In genomic region chr8:84010625-84011611, GRCm38 (mm10) we compare ENCODE assay signal across 9 mouse cellular contexts. TPM values are rescaled to one million over a fixed set of nuclear protein-coding genes. Genes with fewer than 3 reads are reported as not detected.
DNase-seq lines count a peak whose midpoint lies in the region; ATAC-seq lines count a peak whose summit lies in the region.
"Had no signal": no experiment of that assay in that cellular context is flagged by ENCODE, and none has a peak within 500 bp of the region (broad histone marks: within the 10 kb centered on the region; RNA-seq: fewer than 3 reads in every experiment).

No protein-coding gene starts in this region.

- peak; percentile 44; the same call in 1 of the 2 replicates for ATAC-seq in forebrain, embryonic 15.5 days (replicated peaks)
- ATAC-seq in hindbrain, embryonic 11.5 days (ENCODE audit: low FRiP score), result peak; percentile 44

- H3K27ac ChIP-seq in forebrain, embryonic 15.5 days (replicated peaks), result no peak overlapping the region
- H3K27ac ChIP-seq in hindbrain, embryonic 11.5 days (ENCODE audit: low read depth, low read length), result no peak overlapping the region

- H3K36me3 ChIP-seq in forebrain, embryonic 15.5 days, result no peaks in the 10 kb centered on the region
- H3K36me3 ChIP-seq in hindbrain, embryonic 11.5 days (ENCODE audit: control insufficient read depth, insufficient read depth, low read length), result no peaks in the 10 kb centered on the region
- H3K36me3 ChIP-seq in megakaryocyte, embryonic 14.5 days (replicated peaks; ENCODE audit: low read length), result no peaks in the 10 kb centered on the region

- H3K9me3 ChIP-seq in forebrain, embryonic 15.5 days, result no peaks in the 10 kb centered on the region
- H3K9me3 ChIP-seq in hindbrain, embryonic 11.5 days (ENCODE audit: control insufficient read depth, low read length), result no peaks in the 10 kb centered on the region
- peaks cover 6% of the 10 kb centered on the region for H3K9me3 ChIP-seq in megakaryocyte, embryonic 14.5 days

- peak overlapping the region; percentile 46 for H3K9ac ChIP-seq in forebrain, embryonic 15.5 days (replicated peaks)
- H3K9ac ChIP-seq in hindbrain, embryonic 11.5 days (ENCODE audit: low read depth, low read length), result peak overlapping the region; percentile 53

- WGBS in forebrain, embryonic 15.5 days, result 1% methylated on average over 80 of the region's 83 CpGs
- WGBS in hindbrain, embryonic 11.5 days, result 2% methylated on average over 74 of the region's 83 CpGs

- H3K27me3 ChIP-seq in forebrain, embryonic 15.5 days, result peaks cover 41% of the 10 kb centered on the region
- H3K27me3 ChIP-seq in hindbrain, embryonic 11.5 days (ENCODE audit: control insufficient read depth, insufficient read depth, low read length), result peaks cover 39% of the 10 kb centered on the region
- peaks cover 47% of the 10 kb centered on the region for H3K27me3 ChIP-seq in megakaryocyte, embryonic 14.5 days (replicated peaks)

- peak; percentile 77 for DNase-seq in Muller cell, postnatal 12 days (ENCODE audit: inconsistent ontology term)
- DNase-seq in cerebellum, adult 11-12 months, result peak; percentile 60
- DNase-seq in hindbrain, embryonic 11.5 days (ENCODE audit: low spot score), result peak; percentile 88
- DNase-seq in left cerebral cortex, postnatal 25 days (ENCODE audit: low spot score in 2 of 2), result peak; percentile 56 to 64
- DNase-seq in right cerebral cortex, postnatal 25 days, result peak; percentile 77
- DNase-seq in yolk sac, embryonic 10.5 days (ENCODE audit: low spot score), result peak; percentile 72

- peaks cover 23% of the 10 kb centered on the region for H3K4me1 ChIP-seq in forebrain, embryonic 15.5 days
- H3K4me1 ChIP-seq in hindbrain, embryonic 11.5 days (replicated peaks; ENCODE audit: control insufficient read depth, insufficient read depth, low read length), result peaks cover 13% of the 10 kb centered on the region
- peaks cover 43% of the 10 kb centered on the region for H3K4me1 ChIP-seq in megakaryocyte, embryonic 14.5 days

- intact Hi-C loops in left cerebral cortex, postnatal 25 days (cut with DNase I), result no loop called here

- peak overlapping the region; percentile 48 for H3K4me3 ChIP-seq in forebrain, embryonic 15.5 days
- peak overlapping the region; percentile 49 for H3K4me3 ChIP-seq in hindbrain, embryonic 11.5 days (ENCODE audit: low read depth, low read length)
- H3K4me3 ChIP-seq in megakaryocyte, embryonic 14.5 days (replicated peaks), result peak overlapping the region; percentile 93

- peak overlapping the region; percentile 92 for H3K4me2 ChIP-seq in forebrain, embryonic 15.5 days (replicated peaks)
- H3K4me2 ChIP-seq in hindbrain, embryonic 11.5 days (replicated peaks; ENCODE audit: low read depth, low read length), result peak overlapping the region; percentile 93

RNA-seq across cellular contexts. Expression of gene 2210011C24Rik, which starts 1.1 kb away (rescaled TPM):
- polyA plus RNA-seq in forebrain, embryonic 15.5 days (2015; fragmentation: Nextera tagmentation; extraction: Ambion mirVana), result not detected in 2 replicates
- 0.22 TPM in 1 of 2 replicates, not detected in the other for polyA plus RNA-seq in hindbrain, embryonic 11.5 days (2014; fragmentation: Nextera tagmentation; extraction: Ambion mirVana)
- total RNA-seq in left cerebral cortex, postnatal 25 days (2021), result 1 to 10 TPM; 1.3 to 2.1 TPM
- not detected in 2 replicates for polyA plus RNA-seq in megakaryocyte, embryonic 14.5 days (2012; ENCODE audit: insufficient read depth, low replicate concordance)

RNA-seq across cellular contexts. Expression of gene 1700067K01Rik, which starts 9.6 kb away (rescaled TPM):
- 1.4 TPM in 2 replicates for polyA plus RNA-seq in forebrain, embryonic 15.5 days (2015; fragmentation: Nextera tagmentation; extraction: Ambion mirVana)
- polyA plus RNA-seq in hindbrain, embryonic 11.5 days (2014; fragmentation: Nextera tagmentation; extraction: Ambion mirVana), result 0.80 and 0.93 TPM in 2 replicates
- under 1 TPM; 0.37 to 0.62 TPM for total RNA-seq in left cerebral cortex, postnatal 25 days (2021)
- 0.75 and 2.7 TPM in 2 replicates for polyA plus RNA-seq in megakaryocyte, embryonic 14.5 days (2012; ENCODE audit: insufficient read depth, low replicate concordance)
- total RNA-seq: gastrocnemius, adult 8-10 months had no signal

RNA-seq across cellular contexts. Expression of gene Palm3, which starts 10.4 kb away (rescaled TPM):
- 0.94 and 2.6 TPM in 2 replicates for polyA plus RNA-seq in forebrain, embryonic 15.5 days (2015; fragmentation: Nextera tagmentation; extraction: Ambion mirVana)
- polyA plus RNA-seq in hindbrain, embryonic 11.5 days (2014; fragmentation: Nextera tagmentation; extraction: Ambion mirVana), result 3.3 and 3.5 TPM in 2 replicates
- 1 to 10 TPM; 1.2 to 1.4 TPM for total RNA-seq in left cerebral cortex, postnatal 25 days (2021)
- not detected in 2 replicates for polyA plus RNA-seq in megakaryocyte, embryonic 14.5 days (2012; ENCODE audit: insufficient read depth, low replicate concordance)

RNA-seq across cellular contexts. Expression of gene Samd1, which starts 13.4 kb away (rescaled TPM):
- 8.5 and 9.5 TPM in 2 replicates for polyA plus RNA-seq in forebrain, embryonic 15.5 days (2015; fragmentation: Nextera tagmentation; extraction: Ambion mirVana)
- 15.1 and 17.0 TPM in 2 replicates for polyA plus RNA-seq in hindbrain, embryonic 11.5 days (2014; fragmentation: Nextera tagmentation; extraction: Ambion mirVana)
- 10 to 100 TPM; 40.7 to 46.8 TPM for total RNA-seq in left cerebral cortex, postnatal 25 days (2021)
- polyA plus RNA-seq in megakaryocyte, embryonic 14.5 days (2012; ENCODE audit: insufficient read depth, low replicate concordance), result 72.0 and 104 TPM in 2 replicates

RNA-seq across cellular contexts. Expression of gene Il27ra, which starts 31.5 kb away (rescaled TPM):
- polyA plus RNA-seq in forebrain, embryonic 15.5 days (2015; fragmentation: Nextera tagmentation; extraction: Ambion mirVana), result 0.41 and 0.68 TPM in 2 replicates
- not detected in 2 replicates for polyA plus RNA-seq in hindbrain, embryonic 11.5 days (2014; fragmentation: Nextera tagmentation; extraction: Ambion mirVana)
- total RNA-seq in left cerebral cortex, postnatal 25 days (2021), result under 1 TPM; 0.16 to 0.62 TPM
- 7.7 and 7.9 TPM in 2 replicates for polyA plus RNA-seq in megakaryocyte, embryonic 14.5 days (2012; ENCODE audit: insufficient read depth, low replicate concordance)
